In genomic region chr11:45855407-45856148, GRCm38 (mm10) we compare ENCODE assay signal across 11 mouse cellular contexts. TPM values are rescaled to one million over a fixed set of nuclear protein-coding genes. Genes with fewer than 3 reads are reported as not detected.
DNase-seq lines count a peak whose midpoint lies in the region; ATAC-seq lines count a peak whose summit lies in the region.
"Had no signal": no experiment of that assay in that cellular context is flagged by ENCODE, and none has a peak within 500 bp of the region (broad histone marks: within the 10 kb centered on the region; RNA-seq: fewer than 3 reads in every experiment).

No protein-coding gene starts in this region.

- H3K27ac ChIP-seq in kidney, embryonic 15.5 days, result peak overlapping the region; percentile 37; the same call in 1 of the 2 replicates

- 57% methylated on average over 7 of the region's 7 CpGs for WGBS in kidney, embryonic 15.5 days

- no peaks in the 10 kb centered on the region for H3K27me3 ChIP-seq in kidney, embryonic 15.5 days
- H3K27me3 ChIP-seq in megakaryocyte, embryonic 14.5 days (replicated peaks), result no peaks in the 10 kb centered on the region
- H3K27me3 ChIP-seq: Patski had no signal

- peaks cover 31% of the 10 kb centered on the region for H3K36me3 ChIP-seq in kidney, embryonic 15.5 days
- H3K36me3 ChIP-seq in megakaryocyte, embryonic 14.5 days (replicated peaks; ENCODE audit: low read length), result peaks cover 67% of the 10 kb centered on the region

- H3K9ac ChIP-seq in kidney, embryonic 15.5 days, result no peak overlapping the region

- peak overlapping the region; percentile 30 for H3K4me2 ChIP-seq in kidney, embryonic 15.5 days

- H3K4me1 ChIP-seq in kidney, embryonic 15.5 days, result peaks cover 40% of the 10 kb centered on the region
- H3K4me1 ChIP-seq in megakaryocyte, embryonic 14.5 days, result peaks cover 76% of the 10 kb centered on the region

- peak; percentile 77 for ATAC-seq in common myeloid progenitor, adult 5-6 weeks (replicated peaks; ENCODE audit: low read depth, poor library complexity, severe bottlenecking)
- no peak for ATAC-seq in kidney, embryonic 15.5 days (replicated peaks; ENCODE audit: low FRiP score)
- ATAC-seq in inflammation-experienced regulatory T-cells, adult 6 months, result no peak
- ATAC-seq: midbrain, embryonic 16.5 days; Patski had no signal

- no peaks in the 10 kb centered on the region for H3K9me3 ChIP-seq in kidney, embryonic 15.5 days (replicated peaks)
- H3K9me3 ChIP-seq in megakaryocyte, embryonic 14.5 days, result no peaks in the 10 kb centered on the region

- peak; percentile 40 for DNase-seq in kidney, adult 11 months
- no peak for DNase-seq in kidney, adult 18-20 months
- no peak for DNase-seq in frontal cortex, postnatal 10 days (ENCODE audit: low spot score in 2 of 2)
- DNase-seq in urinary bladder, postnatal 4 days (ENCODE audit: low spot score in 2 of 2), result no peak
- DNase-seq: retina, postnatal 1 day had no signal

- H3K4me3 ChIP-seq in kidney, embryonic 15.5 days (replicated peaks), result no peak overlapping the region
- H3K4me3 ChIP-seq in megakaryocyte, embryonic 14.5 days (replicated peaks), result peak overlapping the region; percentile 91

RNA-seq across cellular contexts. Expression of gene Clint1, which starts 3.7 kb away (rescaled TPM):
- 157 and 188 TPM in 2 replicates for total RNA-seq in common myeloid progenitor, adult 5-6 weeks (2017)
- polyA plus RNA-seq in kidney, embryonic 15.5 days (2015; fragmentation: Nextera tagmentation; extraction: Ambion mirVana), result 97.8 and 102 TPM in 2 replicates
- 38.7 and 59.4 TPM in 2 replicates for polyA plus RNA-seq in megakaryocyte, embryonic 14.5 days (2012; ENCODE audit: insufficient read depth, low replicate concordance)
- polyA plus RNA-seq in inflammation-experienced regulatory T-cells, adult 6 months (2017; shearing (Covaris generic)), result 10 to 100 TPM; 36.9 to 52.5 (median 45.6) TPM
